ENCODE assay signal across 21 mouse cellular contexts in genomic region chr3:118626455-118627375, GRCm38 (mm10).
DNase-seq lines count a peak whose midpoint lies in the region; ATAC-seq and TF ChIP-seq lines count a peak whose summit lies in the region.
"Had no signal": no experiment of that assay in that cellular context is flagged by ENCODE, and none has a peak within 500 bp of the region (broad histone marks: within the 10 kb centered on the region; RNA-seq: fewer than 3 reads in every experiment).

No protein-coding gene starts in this region.

- no peaks in the 10 kb centered on the region for H3K9me3 ChIP-seq in hindbrain, embryonic 12.5 days (replicated peaks)
- H3K9me3 ChIP-seq in hindbrain, postnatal 0 days (ENCODE audit: low read length): no peaks in the 10 kb centered on the region
- H3K9me3 ChIP-seq in forebrain, embryonic 11.5 days (ENCODE audit: control insufficient read depth, low read length): no peaks in the 10 kb centered on the region
- H3K9me3 ChIP-seq in midbrain, embryonic 14.5 days (ENCODE audit: control insufficient read depth, low read length): no peaks in the 10 kb centered on the region
- H3K9me3 ChIP-seq: embryonic facial prominence, embryonic 15.5 days; heart, embryonic 15.5 days had no signal

- no peaks in the 10 kb centered on the region for H3K36me3 ChIP-seq in hindbrain, embryonic 12.5 days
- no peaks in the 10 kb centered on the region for H3K36me3 ChIP-seq in hindbrain, postnatal 0 days (ENCODE audit: insufficient read depth, low read length)
- no peaks in the 10 kb centered on the region for H3K36me3 ChIP-seq in forebrain, embryonic 11.5 days (ENCODE audit: control insufficient read depth, insufficient read depth, low read length)
- H3K36me3 ChIP-seq in midbrain, embryonic 14.5 days (ENCODE audit: control insufficient read depth, insufficient read depth, low read length): no peaks in the 10 kb centered on the region
- H3K36me3 ChIP-seq: embryonic facial prominence, embryonic 15.5 days; heart, embryonic 15.5 days had no signal

- intact Hi-C loops in gastrocnemius, adult 2 months (cut with DNase I): no loop called here

- no peak overlapping the region for H3K9ac ChIP-seq in hindbrain, embryonic 12.5 days
- H3K9ac ChIP-seq in hindbrain, postnatal 0 days (replicated peaks; ENCODE audit: low read length): no peak overlapping the region
- H3K9ac ChIP-seq in forebrain, embryonic 11.5 days (ENCODE audit: low read length): no peak overlapping the region
- no peak overlapping the region for H3K9ac ChIP-seq in midbrain, embryonic 14.5 days (replicated peaks; ENCODE audit: low read length)
- H3K9ac ChIP-seq: embryonic facial prominence, embryonic 15.5 days; heart, embryonic 15.5 days; hindbrain, embryonic 14.5 days had no signal

- WGBS in hindbrain, embryonic 12.5 days: 37% methylated on average over 9 of the region's 9 CpGs
- WGBS in hindbrain, postnatal 0 days: 36% methylated on average over 9 of the region's 9 CpGs
- 27% methylated on average over 9 of the region's 9 CpGs for WGBS in forebrain, embryonic 11.5 days
- WGBS in midbrain, embryonic 14.5 days: 28% methylated on average over 9 of the region's 9 CpGs

- no peak overlapping the region for H3K4me3 ChIP-seq in hindbrain, embryonic 12.5 days
- H3K4me3 ChIP-seq in hindbrain, postnatal 0 days (ENCODE audit: low read length): no peak overlapping the region
- H3K4me3 ChIP-seq in forebrain, embryonic 11.5 days (ENCODE audit: low read depth, low read length): no peak overlapping the region
- H3K4me3 ChIP-seq in midbrain, embryonic 14.5 days (replicated peaks; ENCODE audit: low read depth, low read length): no peak overlapping the region
- no peak overlapping the region for H3K4me3 ChIP-seq in gastrocnemius, adult 2 months
- H3K4me3 ChIP-seq: embryonic facial prominence, embryonic 15.5 days; heart, embryonic 15.5 days; myocyte had no signal

- H3K4me2 ChIP-seq in hindbrain, embryonic 12.5 days (replicated peaks): no peak overlapping the region
- no peak overlapping the region for H3K4me2 ChIP-seq in hindbrain, postnatal 0 days (ENCODE audit: low read depth, low read length)
- no peak overlapping the region for H3K4me2 ChIP-seq in forebrain, embryonic 11.5 days (ENCODE audit: low read depth, low read length, severe bottlenecking)
- H3K4me2 ChIP-seq in midbrain, embryonic 14.5 days (ENCODE audit: low read length): no peak overlapping the region
- H3K4me2 ChIP-seq: embryonic facial prominence, embryonic 15.5 days; heart, embryonic 15.5 days; hindbrain, embryonic 14.5 days had no signal

- H3K27me3 ChIP-seq in hindbrain, embryonic 12.5 days: no peaks in the 10 kb centered on the region
- no peaks in the 10 kb centered on the region for H3K27me3 ChIP-seq in hindbrain, postnatal 0 days (ENCODE audit: insufficient read depth, low read length)
- H3K27me3 ChIP-seq in forebrain, embryonic 11.5 days (ENCODE audit: control insufficient read depth, insufficient read depth, low read length): no peaks in the 10 kb centered on the region
- H3K27me3 ChIP-seq in midbrain, embryonic 14.5 days (ENCODE audit: control insufficient read depth, insufficient read depth, low read length): no peaks in the 10 kb centered on the region
- H3K27me3 ChIP-seq: embryonic facial prominence, embryonic 15.5 days; heart, embryonic 15.5 days had no signal

- peaks cover 10% of the 10 kb centered on the region for H3K4me1 ChIP-seq in hindbrain, embryonic 12.5 days
- no peaks in the 10 kb centered on the region for H3K4me1 ChIP-seq in hindbrain, postnatal 0 days (ENCODE audit: insufficient read depth, low read length)
- peaks cover 7% of the 10 kb centered on the region; the same call in 1 of the 2 replicates for H3K4me1 ChIP-seq in forebrain, embryonic 11.5 days (replicated peaks; ENCODE audit: control insufficient read depth, insufficient read depth, low read length)
- no peaks in the 10 kb centered on the region for H3K4me1 ChIP-seq in midbrain, embryonic 14.5 days (ENCODE audit: control insufficient read depth, insufficient read depth, low read length)
- H3K4me1 ChIP-seq: embryonic facial prominence, embryonic 15.5 days; heart, embryonic 15.5 days had no signal

- TF ChIP-seq CTCF in hindbrain, postnatal 0 days (IDR thresholded peaks at IDR 0.05; ENCODE audit: low read depth): no peak
- TF ChIP-seq CTCF in gastrocnemius, adult 2 months (IDR thresholded peaks at IDR 0.05): no peak

- peak; percentile 91 for ATAC-seq in hindbrain, embryonic 12.5 days (ENCODE audit: low FRiP score)
- no peak for ATAC-seq in hindbrain, postnatal 0 days
- peak; percentile 87 for ATAC-seq in forebrain, embryonic 11.5 days (replicated peaks; ENCODE audit: low FRiP score)
- peak; percentile 80; the same call in 1 of the 2 replicates for ATAC-seq in midbrain, embryonic 14.5 days (ENCODE audit: low FRiP score, low TSS enrichment)

- DNase-seq in hindbrain, postnatal 0 days (ENCODE audit: low spot score): no peak
- DNase-seq in WW6 (ENCODE audit: low read depth, low spot score) (peak; percentile 5), adipocyte (ENCODE audit: low spot score) (no peak)
- no peak for DNase-seq in forebrain, embryonic 11.5 days (ENCODE audit: low spot score)
- peak; percentile 50 for DNase-seq in midbrain, embryonic 14.5 days
- no peak for DNase-seq in ovary, adult 18-20 months (ENCODE audit: low spot score)
- no peak for DNase-seq in gastrocnemius, adult 2 months
- DNase-seq: adrenal gland, postnatal 10 days; cerebellum, postnatal 10 days; kidney, adult 11 months; kidney, postnatal 14 days; layer of hippocampus, adult 9-11 months; liver; lung, adult 18-20 months; thymus, adult 18-20 months had no signal

- 0 out of 2 replicates have a peak overlapping the region, but pooled peaks have one; percentile 4 for H3K27ac ChIP-seq in hindbrain, embryonic 12.5 days
- no peak overlapping the region for H3K27ac ChIP-seq in hindbrain, postnatal 0 days
- 0 out of 2 replicates have a peak overlapping the region, but pooled peaks have one; percentile 31 for H3K27ac ChIP-seq in forebrain, embryonic 11.5 days (ENCODE audit: low read depth, low read length)
- H3K27ac ChIP-seq in midbrain, embryonic 14.5 days (replicated peaks; ENCODE audit: low read depth, low read length): no peak overlapping the region; the same call in 1 of the 2 replicates
- no peak overlapping the region for H3K27ac ChIP-seq in gastrocnemius, adult 2 months
- H3K27ac ChIP-seq: embryonic facial prominence, embryonic 15.5 days; heart, embryonic 15.5 days; hindbrain, embryonic 14.5 days; macrophage had no signal

Comparison
In these comparisons a context has a peak if more than half of its experiments do, and no peak if none do; other contexts are left out.
1. H3K27ac ChIP-seq: peak in hindbrain, embryonic 12.5 days (single experiment) and forebrain, embryonic 11.5 days (single experiment); none in hindbrain, postnatal 0 days (single experiment), midbrain, embryonic 14.5 days (single experiment) and gastrocnemius, adult 2 months (single experiment).
2. DNase-seq: peak in WW6 (single experiment) and midbrain, embryonic 14.5 days (single experiment); none in hindbrain, postnatal 0 days (single experiment), forebrain, embryonic 11.5 days (single experiment), adipocyte (single experiment), ovary, adult 18-20 months (single experiment) and gastrocnemius, adult 2 months (single experiment).